Mouse (Mus musculus) intestine, embryonic 15.5 days (tissue): Measurements from ENCODE around the gene Sppl2c. TPM values are rescaled to one million over a fixed set of nuclear protein-coding genes. Genes with fewer than 3 reads are reported as not detected.
"Not testable (repeated sequence)": the region's sequence is repeated elsewhere in the genome, so short reads cannot be mapped to it uniquely, and the experiment has no call there.

Experiments used
- ATAC-seq: fragments of 200-750 bp; cut with Nextera tagmentation; 2 replicates; pipeline ENCODE4 v1.8.0; 2017; ENCODE audit warnings: moderate TSS enrichment, moderate library complexity
- H3K27ac ChIP-seq: fragments of 300-500 bp; sonication (generic); 2 replicates; pipeline ENCODE4 v1.5.1; 2015; ENCODE audit warnings: mild to moderate bottlenecking, inconsistent platforms
- H3K27me3 ChIP-seq: fragments of 300-500 bp; sonication (generic); replicated peaks from 2 replicates; pipeline ENCODE4 v1.6.1; 2015; ENCODE audit warnings: inconsistent platforms
- H3K36me3 ChIP-seq: fragments of 300-500 bp; sonication (generic); 2 replicates; pipeline ENCODE4 v1.6.1; 2015; ENCODE audit warnings: inconsistent platforms
- H3K4me1 ChIP-seq: fragments of 300-500 bp; sonication (generic); replicated peaks from 2 replicates; pipeline ENCODE4 v1.6.1; 2015; ENCODE audit warnings: inconsistent platforms
- H3K4me2 ChIP-seq: fragments of 300-500 bp; sonication (generic); replicated peaks from 2 replicates; pipeline ENCODE4 v1.6.1; 2015; ENCODE audit warnings: mild to moderate bottlenecking, inconsistent platforms
- H3K4me3 ChIP-seq: fragments of 300-500 bp; sonication (generic); replicated peaks from 2 replicates; pipeline ENCODE4 v1.5.1; 2015; ENCODE audit warnings: inconsistent platforms
- H3K9ac ChIP-seq: fragments of 300-500 bp; sonication (generic); 2 replicates; pipeline ENCODE4 v1.6.1; 2015; ENCODE audit warnings: inconsistent platforms
- H3K9me3 ChIP-seq: fragments of 300-500 bp; sonication (generic); 2 replicates; pipeline ENCODE4 v1.6.1; 2016; ENCODE audit warnings: inconsistent platforms
- WGBS: fragments of 180-500 bp; shearing (Covaris S2); methylation state at CpG from one replicate; pipeline ENCODE4 v1.1.7; 2015; 5-methylcytosine and 5-hydroxymethylcytosine counted together
- polyA plus RNA-seq: library from polyadenylated mRNA; unstranded; fragments of >200 nt; fragmentation: Nextera tagmentation; extraction: Ambion mirVana; gene quantifications from 2 replicates; pipeline ENCODE4 v1.2.1, GENCODE M21; 2015

Sppl2c gene
- polyA plus RNA-seq, 1 experiment from 2014 or later: not detected

DNA sequence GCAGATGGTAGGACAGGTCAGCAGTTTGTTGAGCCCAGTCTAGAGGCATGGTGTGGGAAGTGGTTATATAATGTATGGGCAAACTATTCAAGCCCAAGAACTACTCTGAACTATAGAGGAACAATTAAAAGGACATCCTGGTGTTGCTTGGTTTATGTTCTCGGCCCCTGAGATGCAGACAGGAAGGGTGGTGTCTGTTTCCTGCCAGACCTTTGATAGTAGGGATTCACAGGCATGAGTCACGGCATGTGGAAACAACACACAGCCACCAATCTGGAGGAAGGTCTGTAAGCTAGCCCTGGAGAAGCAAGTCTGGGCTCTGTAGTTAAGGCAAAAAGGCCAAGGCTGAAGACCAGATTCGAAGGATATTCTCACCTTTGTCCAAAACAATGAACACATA is 17.1 kb downstream of the Sppl2c start:
- 83% methylated on average over 3 of the region's 3 CpGs for WGBS

DNA sequence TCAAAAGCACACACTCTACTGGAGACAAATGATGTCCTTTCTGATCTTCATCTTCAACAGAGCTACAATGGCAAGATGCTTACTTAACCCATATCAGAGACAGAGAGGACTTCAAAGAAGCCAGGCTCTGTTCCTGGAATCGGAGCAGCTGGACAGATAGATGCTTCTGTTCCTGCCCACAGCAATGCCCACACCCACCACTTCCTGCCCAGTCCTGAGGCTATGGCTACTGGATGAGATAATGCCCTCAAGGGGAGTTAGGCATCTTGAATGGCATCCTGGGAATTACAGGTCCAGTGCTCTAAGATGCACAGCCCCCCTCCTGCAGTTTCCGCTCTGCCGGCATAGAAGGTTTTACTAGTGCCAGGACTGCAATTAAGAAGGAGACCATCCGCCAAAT is 20.4 kb downstream of the Sppl2c start:
- Histone ChIP-seq H3K27ac (no peak overlapping the region), H3K9ac (no peak overlapping the region), H3K9me3 (no peaks in the 10 kb centered on the region), H3K4me3 (no peak overlapping the region), H3K27me3 (no peaks in the 10 kb centered on the region), H3K36me3 (no peaks in the 10 kb centered on the region), H3K4me1 (no peaks in the 10 kb centered on the region), H3K4me2 (no peak overlapping the region)
- no peak for ATAC-seq
- WGBS: 78% methylated on average over 4 of the region's 4 CpGs

More for the DNA sequence above, 17.1 kb downstream of the Sppl2c start:
- Histone ChIP-seq H3K4me2 (no peak overlapping the region), H3K27ac (no peak overlapping the region), H3K36me3 (no peaks in the 10 kb centered on the region), H3K27me3 (0 out of 2 replicates have a peak, but pooled peaks cover 2% of the 10 kb centered on the region), H3K9me3 (no peaks in the 10 kb centered on the region), H3K4me1 (no peaks in the 10 kb centered on the region), H3K9ac (no peak overlapping the region), H3K4me3 (no peak overlapping the region)
- no peak for ATAC-seq

DNA sequence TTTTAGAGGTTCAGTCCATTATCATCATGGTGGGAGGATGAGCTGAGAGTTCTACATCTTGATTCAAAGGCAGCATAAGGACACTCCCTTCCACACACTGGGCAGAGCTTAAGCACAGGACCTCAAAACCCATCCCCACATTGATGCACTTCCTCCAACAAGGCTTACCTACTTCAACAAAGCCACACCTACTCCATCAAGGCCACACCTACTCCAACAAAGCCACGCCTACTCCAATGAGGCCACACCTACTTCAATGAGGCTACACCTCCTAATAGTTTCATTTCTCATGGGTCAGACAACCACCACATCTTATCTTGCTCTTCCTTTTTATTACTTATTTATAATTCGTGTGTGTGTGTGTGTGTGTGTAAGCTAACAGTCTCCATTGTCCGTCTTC is 22.9 kb downstream of the Sppl2c start:
- no peak overlapping the region for H3K4me3 ChIP-seq
- H3K4me2 ChIP-seq: no peak overlapping the region
- no peak for ATAC-seq
- no peaks in the 10 kb centered on the region for H3K36me3 ChIP-seq
- no peak overlapping the region for H3K9ac ChIP-seq
- 67% methylated on average over 3 of the region's 3 CpGs for WGBS
- no peak overlapping the region for H3K27ac ChIP-seq
- no peaks in the 10 kb centered on the region for H3K9me3 ChIP-seq
- H3K27me3 ChIP-seq: no peaks in the 10 kb centered on the region
- H3K4me1 ChIP-seq: no peaks in the 10 kb centered on the region

- Histone ChIP-seq H3K4me2 (no peak overlapping the region), H3K4me3 (no peak overlapping the region), H3K27me3 (no peaks in the 10 kb centered on the region), H3K9me3 (no peaks in the 10 kb centered on the region), H3K4me1 (no peaks in the 10 kb centered on the region), H3K36me3 (no peaks in the 10 kb centered on the region), H3K9ac (no peak overlapping the region), H3K27ac (no peak overlapping the region)
- ATAC-seq: no peak
- WGBS: 80% methylated on average over 6 of the region's 6 CpGs
These were observed 25.1 kb downstream of the Sppl2c start for GRCm38 (mm10) chr11:104211251-104211650.

DNA sequence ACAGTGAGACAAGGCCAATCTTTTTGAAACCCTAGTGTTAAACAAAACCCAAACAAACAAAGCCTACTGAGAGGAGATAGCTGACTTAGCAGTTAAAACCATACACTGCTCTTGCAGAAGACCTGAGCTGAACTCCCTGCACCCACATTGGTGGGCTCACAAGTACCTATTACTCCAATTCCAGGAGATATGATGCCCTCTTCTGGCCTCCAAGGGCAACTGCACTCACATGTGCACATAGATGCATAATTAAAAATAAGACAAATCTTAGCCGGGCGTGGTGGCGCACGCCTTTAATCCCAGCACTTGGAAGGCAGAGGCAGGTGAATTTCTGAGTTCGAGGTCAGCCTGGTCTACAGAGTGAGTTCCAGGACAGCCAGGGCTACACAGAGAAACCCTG is 28.0 kb downstream of the Sppl2c start:
- not testable (repeated sequence) for H3K4me2 ChIP-seq, H3K9ac ChIP-seq, H3K27me3 ChIP-seq, H3K27ac ChIP-seq, H3K36me3 ChIP-seq, H3K9me3 ChIP-seq, ATAC-seq, H3K4me3 ChIP-seq, H3K4me1 ChIP-seq
- WGBS: 95% methylated on average over 5 of the region's 5 CpGs

GRCm38 (mm10) chr11:104218075-104218474 is 31.9 kb downstream of the Sppl2c start:
- Histone ChIP-seq H3K27me3 (no peaks in the 10 kb centered on the region), H3K4me1 (no peaks in the 10 kb centered on the region), H3K4me2 (no peak overlapping the region), H3K27ac (no peak overlapping the region), H3K9me3 (no peaks in the 10 kb centered on the region), H3K9ac (no peak overlapping the region), H3K36me3 (no peaks in the 10 kb centered on the region), H3K4me3 (no peak overlapping the region)
- ATAC-seq: no peak
- WGBS: 81% methylated on average over 3 of the region's 3 CpGs

DNA sequence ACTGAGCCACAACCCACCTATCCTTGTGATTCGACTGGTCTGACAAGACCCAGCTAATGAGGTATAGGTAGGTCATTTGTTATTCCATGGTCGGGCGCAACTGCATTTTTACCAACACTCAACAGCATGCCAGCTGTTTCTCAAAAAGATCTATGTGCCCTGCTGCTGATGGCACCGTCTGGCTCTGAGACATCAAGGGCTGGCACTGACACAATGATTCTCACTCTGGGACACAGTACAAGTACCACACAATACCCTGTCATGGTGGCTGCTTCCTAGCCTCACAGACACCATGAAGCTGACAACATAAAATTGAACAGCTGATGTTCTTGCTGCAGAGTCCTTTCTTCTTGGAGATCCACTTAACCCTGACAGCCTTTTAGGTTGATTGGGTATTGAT is 34.2 kb downstream of the Sppl2c start:
- WGBS: 79% methylated on average over 4 of the region's 4 CpGs
- Histone ChIP-seq H3K27ac (no peak overlapping the region), H3K4me3 (no peak overlapping the region), H3K4me2 (no peak overlapping the region), H3K9me3 (no peaks in the 10 kb centered on the region), H3K27me3 (no peaks in the 10 kb centered on the region), H3K4me1 (no peaks in the 10 kb centered on the region), H3K36me3 (no peaks in the 10 kb centered on the region), H3K9ac (no peak overlapping the region)
- no peak for ATAC-seq

DNA sequence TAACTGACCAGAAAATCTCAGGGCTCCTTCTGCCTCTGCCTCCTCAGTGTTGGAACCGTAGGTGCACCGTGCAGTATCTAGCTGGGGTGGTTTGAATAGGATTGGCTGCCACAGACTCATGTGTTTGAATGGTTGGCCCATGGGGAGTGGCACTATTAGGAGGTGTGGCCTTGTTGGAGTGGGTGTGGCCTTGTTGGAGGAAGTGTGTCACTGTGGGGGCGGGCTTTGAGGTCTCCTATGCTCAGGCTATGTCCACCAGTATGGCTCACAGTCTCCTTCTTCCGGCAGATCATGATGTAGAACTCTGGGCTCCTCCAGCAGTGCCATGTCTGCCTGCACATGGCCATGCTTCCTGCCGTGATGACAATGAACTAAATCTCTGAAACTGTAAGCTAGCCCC is 35.6 kb downstream of the Sppl2c start:
- H3K9me3 ChIP-seq: no peaks in the 10 kb centered on the region
- WGBS: 80% methylated on average over 5 of the region's 5 CpGs
- H3K36me3 ChIP-seq: no peaks in the 10 kb centered on the region
- H3K9ac ChIP-seq: no peak overlapping the region
- H3K4me3 ChIP-seq: no peak overlapping the region
- H3K27me3 ChIP-seq: no peaks in the 10 kb centered on the region
- no peak overlapping the region for H3K4me2 ChIP-seq
- H3K27ac ChIP-seq: no peak overlapping the region
- no peak for ATAC-seq
- H3K4me1 ChIP-seq: no peaks in the 10 kb centered on the region

DNA sequence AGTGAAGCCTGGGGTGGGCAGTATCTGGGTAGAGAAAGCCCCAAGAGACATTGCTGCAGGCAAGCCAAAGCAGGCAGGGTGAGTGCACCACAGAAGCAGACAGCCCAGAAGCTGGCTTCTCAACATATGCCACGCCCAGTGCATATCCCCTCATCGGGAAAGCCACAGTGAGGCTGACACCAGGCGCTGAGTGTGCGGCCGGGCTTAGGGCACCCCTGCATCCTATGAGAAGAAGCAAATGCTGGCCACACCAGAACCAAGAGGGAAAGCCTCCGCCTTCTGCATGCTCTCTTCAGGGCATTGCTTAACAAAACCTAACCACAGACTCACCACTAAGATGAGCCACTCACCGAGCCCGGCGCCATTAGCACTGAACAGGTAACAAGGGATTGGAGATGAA is 37.2 kb downstream of the Sppl2c start:
- H3K27ac ChIP-seq: no peak overlapping the region
- WGBS: 79% methylated on average over 9 of the region's 9 CpGs

GRCm38 (mm10) chr11:104229391-104229790 is 43.3 kb downstream of the Sppl2c start:
- Histone ChIP-seq H3K9ac (no peak overlapping the region), H3K4me1 (peaks cover 21% of the 10 kb centered on the region), H3K9me3 (no peaks in the 10 kb centered on the region), H3K27ac (no peak overlapping the region), H3K36me3 (no peaks in the 10 kb centered on the region), H3K4me3 (no peak overlapping the region), H3K27me3 (peaks cover 31% of the 10 kb centered on the region), H3K4me2 (no peak overlapping the region)
- no peak for ATAC-seq
- WGBS: 81% methylated on average over 4 of the region's 4 CpGs

More for the DNA sequence above, 37.2 kb downstream of the Sppl2c start:
- Histone ChIP-seq H3K9me3 (no peaks in the 10 kb centered on the region), H3K9ac (no peak overlapping the region), H3K27me3 (no peaks in the 10 kb centered on the region), H3K4me1 (no peaks in the 10 kb centered on the region), H3K4me2 (no peak overlapping the region), H3K4me3 (no peak overlapping the region), H3K36me3 (no peaks in the 10 kb centered on the region)
- ATAC-seq: no peak

GRCm38 (mm10) chr11:104230066-104230778 is 44.1 kb downstream of the Sppl2c start:
- Histone ChIP-seq H3K4me3 (peak overlapping the region; percentile 63), H3K4me1 (peaks cover 21% of the 10 kb centered on the region), H3K36me3 (no peaks in the 10 kb centered on the region), H3K27ac (no peak overlapping the region), H3K9ac (peak overlapping the region; percentile 72; the same call in 1 of the 2 replicates), H3K27me3 (peaks cover 39% of the 10 kb centered on the region), H3K9me3 (no peaks in the 10 kb centered on the region), H3K4me2 (peak overlapping the region; percentile 99)
- no peak for ATAC-seq
- WGBS: 12% methylated on average over 9 of the region's 9 CpGs

GRCm38 (mm10) chr11:104231041-104231911 is 45.1 kb downstream of the Sppl2c start, which contains the start of gene Mapt:
Gene Mapt, plus strand, starts transcription at chr11:104231390.
- H3K4me2 ChIP-seq: peak within 1 kb of the TSS; percentile 99
- peak within 1 kb of the TSS; percentile 34; the same call in 1 of the 2 replicates for H3K27ac ChIP-seq
- ATAC-seq: peak; percentile 97
- H3K27me3 ChIP-seq: peaks cover 48% of the 10 kb centered on the region
- H3K4me1 ChIP-seq: peaks cover 21% of the 10 kb centered on the region
- WGBS: under 1% methylated on average over 74 of the region's 94 CpGs
- H3K9ac ChIP-seq: peak within 1 kb of the TSS; percentile 72
- H3K9me3 ChIP-seq: no peaks in the 10 kb centered on the region
- no peaks in the 10 kb centered on the region for H3K36me3 ChIP-seq
- H3K4me3 ChIP-seq: peak within 1 kb of the TSS; percentile 63
